Mouse (Mus musculus) hindbrain, embryonic 15.5 days (tissue): ENCODE measurements at regions not wholly inside any gene's neighbourhood (a gene's known extent, or its start where the extent isn't known, plus 50 kb on each side); places are given as distances from the start of the nearest gene placed in this dataset.

ENCODE experiments used
- ATAC-seq: fragments of 200-750 bp; cut with Nextera tagmentation; 2 replicates; pipeline ENCODE4 v1.8.0; 2017; ENCODE audit warnings: low read depth, moderate number of reproducible peaks, moderate TSS enrichment; ENCODE audit not compliant: low FRiP score
- H3K27ac ChIP-seq: fragments of 300-500 bp; sonication (generic); replicated peaks from 2 replicates; pipeline ENCODE4 v1.5.1; 2015; ENCODE audit warnings: mild to moderate bottlenecking, inconsistent platforms
- H3K27me3 ChIP-seq: fragments of 300-500 bp; sonication (generic); 2 replicates; pipeline ENCODE4 v1.6.1; 2015; ENCODE audit warnings: control low read depth, inconsistent platforms
- H3K36me3 ChIP-seq: fragments of 300-500 bp; sonication (generic); 2 replicates; pipeline ENCODE4 v1.6.1; 2015; ENCODE audit warnings: control low read depth, inconsistent platforms
- H3K4me1 ChIP-seq: fragments of 300-500 bp; sonication (generic); replicated peaks from 2 replicates; pipeline ENCODE4 v1.6.1; 2015; ENCODE audit warnings: control low read depth, inconsistent platforms
- H3K4me2 ChIP-seq: fragments of 300-500 bp; sonication (generic); 2 replicates; pipeline ENCODE4 v1.6.1; 2015; ENCODE audit warnings: moderate library complexity, mild to moderate bottlenecking, inconsistent platforms
- H3K4me3 ChIP-seq: fragments of 300-500 bp; sonication (generic); 2 replicates; pipeline ENCODE4 v1.5.1; 2015; ENCODE audit warnings: mild to moderate bottlenecking, inconsistent platforms
- H3K9ac ChIP-seq: fragments of 300-500 bp; sonication (generic); 2 replicates; pipeline ENCODE4 v1.6.1; 2015; ENCODE audit warnings: inconsistent platforms
- H3K9me3 ChIP-seq: fragments of 300-500 bp; sonication (generic); 2 replicates; pipeline ENCODE4 v1.6.1; 2016; ENCODE audit warnings: control low read depth, inconsistent platforms
- WGBS: fragments of 180-500 bp; shearing (Covaris S2); methylation state at CpG from one replicate; pipeline ENCODE4 v1.1.7; 2015; 5-methylcytosine and 5-hydroxymethylcytosine counted together

GRCm38 (mm10) chr5:41048515-41048914, 659.4 kb downstream of the Rab28 start:
- Histone ChIP-seq H3K4me3 (no peak overlapping the region), H3K36me3 (no peaks in the 10 kb centered on the region), H3K4me2 (no peak overlapping the region), H3K4me1 (0 out of 2 replicates have a peak, but pooled peaks cover 3% of the 10 kb centered on the region), H3K9ac (no peak overlapping the region), H3K9me3 (no peaks in the 10 kb centered on the region), H3K27ac (no peak overlapping the region), H3K27me3 (0 out of 2 replicates have a peak, but pooled peaks cover 2% of the 10 kb centered on the region)
- WGBS = 22% methylated on average over 1 of the region's 1 CpGs
- peak; percentile 85 for ATAC-seq

- Histone ChIP-seq H3K4me1 (0 out of 2 replicates have a peak, but pooled peaks cover 3% of the 10 kb centered on the region), H3K9ac (no peak overlapping the region), H3K27me3 (no peaks in the 10 kb centered on the region), H3K4me2 (no peak overlapping the region), H3K27ac (no peak overlapping the region), H3K4me3 (no peak overlapping the region), H3K9me3 (no peaks in the 10 kb centered on the region), H3K36me3 (no peaks in the 10 kb centered on the region)
- no peak for ATAC-seq
- WGBS = 60% methylated on average over 1 of the region's 1 CpGs
These were observed 662.7 kb downstream of the Rab28 start for GRCm38 (mm10) chr5:41045221-41045620.

GRCm38 (mm10) chr5:41044465-41044864, 663.5 kb downstream of the Rab28 start:
- Histone ChIP-seq H3K36me3 (no peaks in the 10 kb centered on the region), H3K9ac (no peak overlapping the region), H3K4me1 (0 out of 2 replicates have a peak, but pooled peaks cover 3% of the 10 kb centered on the region), H3K4me2 (no peak overlapping the region), H3K9me3 (no peaks in the 10 kb centered on the region), H3K27me3 (no peaks in the 10 kb centered on the region), H3K4me3 (no peak overlapping the region), H3K27ac (no peak overlapping the region)
- ATAC-seq = peak; percentile 84

GRCm38 (mm10) chr5:41038790-41039189, 669.2 kb downstream of the Rab28 start:
- no peak overlapping the region for H3K4me3 ChIP-seq
- no peak overlapping the region for H3K9ac ChIP-seq
- ATAC-seq = no peak
- H3K4me2 ChIP-seq = no peak overlapping the region
- WGBS = 75% methylated on average over 4 of the region's 4 CpGs
- no peaks in the 10 kb centered on the region for H3K27me3 ChIP-seq
- H3K36me3 ChIP-seq = no peaks in the 10 kb centered on the region
- H3K9me3 ChIP-seq = no peaks in the 10 kb centered on the region
- no peak overlapping the region for H3K27ac ChIP-seq
- no peaks in the 10 kb centered on the region for H3K4me1 ChIP-seq

GRCm38 (mm10) chr5:41006692-41007091, 701.3 kb downstream of the Rab28 start:
- no peak overlapping the region for H3K9ac ChIP-seq
- no peaks in the 10 kb centered on the region for H3K27me3 ChIP-seq
- no peaks in the 10 kb centered on the region for H3K9me3 ChIP-seq
- H3K4me1 ChIP-seq = no peaks in the 10 kb centered on the region
- no peak overlapping the region for H3K4me3 ChIP-seq
- H3K4me2 ChIP-seq = no peak overlapping the region
- H3K27ac ChIP-seq = no peak overlapping the region
- no peak for ATAC-seq
- H3K36me3 ChIP-seq = no peaks in the 10 kb centered on the region
- 72% methylated on average over 3 of the region's 3 CpGs for WGBS

GRCm38 (mm10) chr5:40986562-40986961, 721.4 kb downstream of the Rab28 start:
- Histone ChIP-seq H3K27me3 (no peaks in the 10 kb centered on the region), H3K9ac (no peak overlapping the region), H3K4me3 (no peak overlapping the region), H3K4me2 (no peak overlapping the region), H3K4me1 (no peaks in the 10 kb centered on the region), H3K27ac (no peak overlapping the region), H3K36me3 (no peaks in the 10 kb centered on the region), H3K9me3 (no peaks in the 10 kb centered on the region)
- no peak for ATAC-seq
- WGBS = 65% methylated on average over 7 of the region's 7 CpGs

GRCm38 (mm10) chr5:40974892-40975291, 733.1 kb downstream of the Rab28 start:
- Histone ChIP-seq H3K4me3 (no peak overlapping the region), H3K9me3 (no peaks in the 10 kb centered on the region), H3K27me3 (no peaks in the 10 kb centered on the region), H3K9ac (no peak overlapping the region), H3K4me2 (no peak overlapping the region), H3K36me3 (no peaks in the 10 kb centered on the region), H3K27ac (no peak overlapping the region), H3K4me1 (no peaks in the 10 kb centered on the region)
- WGBS = 100% methylated on average over 1 of the region's 1 CpGs
- ATAC-seq = peak; percentile 68; the same call in 1 of the 2 replicates

GRCm38 (mm10) chr5:40952901-40953595, 754.9 kb downstream of the Rab28 start:
- no peak overlapping the region for H3K9ac ChIP-seq
- H3K36me3 ChIP-seq = no peaks in the 10 kb centered on the region
- no peaks in the 10 kb centered on the region for H3K27me3 ChIP-seq
- H3K4me1 ChIP-seq = no peaks in the 10 kb centered on the region
- WGBS = 3% methylated on average over 4 of the region's 4 CpGs
- peak; percentile 96 for ATAC-seq
- H3K27ac ChIP-seq = no peak overlapping the region
- no peaks in the 10 kb centered on the region for H3K9me3 ChIP-seq
- no peak overlapping the region for H3K4me2 ChIP-seq
- H3K4me3 ChIP-seq = no peak overlapping the region

GRCm38 (mm10) chr5:40929127-40929526, 778.8 kb downstream of the Rab28 start:
- 75% methylated on average over 3 of the region's 3 CpGs for WGBS
- Histone ChIP-seq H3K4me2 (no peak overlapping the region), H3K9ac (no peak overlapping the region), H3K4me3 (no peak overlapping the region), H3K36me3 (no peaks in the 10 kb centered on the region), H3K9me3 (no peaks in the 10 kb centered on the region), H3K27me3 (no peaks in the 10 kb centered on the region), H3K27ac (no peak overlapping the region), H3K4me1 (no peaks in the 10 kb centered on the region)
- ATAC-seq = no peak

- no peak overlapping the region for H3K27ac ChIP-seq
- H3K4me3 ChIP-seq = no peak overlapping the region
- no peaks in the 10 kb centered on the region for H3K36me3 ChIP-seq
- no peak for ATAC-seq
- WGBS = 90% methylated on average over 2 of the region's 2 CpGs
- no peaks in the 10 kb centered on the region for H3K9me3 ChIP-seq
- H3K27me3 ChIP-seq = no peaks in the 10 kb centered on the region
- no peaks in the 10 kb centered on the region for H3K4me1 ChIP-seq
- H3K4me2 ChIP-seq = no peak overlapping the region
- H3K9ac ChIP-seq = no peak overlapping the region
These were observed 787.0 kb downstream of the Rab28 start for GRCm38 (mm10) chr5:40920920-40921319.

- Histone ChIP-seq H3K9ac (no peak overlapping the region), H3K27me3 (no peaks in the 10 kb centered on the region), H3K9me3 (no peaks in the 10 kb centered on the region), H3K4me2 (no peak overlapping the region), H3K27ac (no peak overlapping the region), H3K4me3 (no peak overlapping the region), H3K4me1 (no peaks in the 10 kb centered on the region), H3K36me3 (no peaks in the 10 kb centered on the region)
- 85% methylated on average over 3 of the region's 3 CpGs for WGBS
- no peak for ATAC-seq
These were observed 799.2 kb downstream of the Rab28 start for GRCm38 (mm10) chr5:40908803-40909202.

GRCm38 (mm10) chr5:40901742-40902141, 806.2 kb downstream of the Rab28 start:
- H3K9ac ChIP-seq = no peak overlapping the region
- H3K4me2 ChIP-seq = no peak overlapping the region
- no peaks in the 10 kb centered on the region for H3K9me3 ChIP-seq
- no peaks in the 10 kb centered on the region for H3K27me3 ChIP-seq
- 86% methylated on average over 1 of the region's 1 CpGs for WGBS
- no peak overlapping the region for H3K27ac ChIP-seq
- no peaks in the 10 kb centered on the region for H3K4me1 ChIP-seq
- H3K36me3 ChIP-seq = no peaks in the 10 kb centered on the region
- ATAC-seq = no peak
- H3K4me3 ChIP-seq = no peak overlapping the region

GRCm38 (mm10) chr5:40882886-40883285, 825.1 kb downstream of the Rab28 start:
- no peak for ATAC-seq
- H3K4me2 ChIP-seq = no peak overlapping the region
- no peak overlapping the region for H3K27ac ChIP-seq
- H3K27me3 ChIP-seq = no peaks in the 10 kb centered on the region
- no peaks in the 10 kb centered on the region for H3K4me1 ChIP-seq
- H3K9me3 ChIP-seq = no peaks in the 10 kb centered on the region
- H3K36me3 ChIP-seq = no peaks in the 10 kb centered on the region
- H3K9ac ChIP-seq = no peak overlapping the region
- WGBS = 65% methylated on average over 5 of the region's 5 CpGs
- H3K4me3 ChIP-seq = no peak overlapping the region
